Mouse (Mus musculus) kidney, postnatal 0 days (tissue): ENCODE measurements around the gene Enc1. TPM values are rescaled to one million over a fixed set of nuclear protein-coding genes. Genes with fewer than 3 reads are reported as not detected.
"Not testable (repeated sequence)": the region's sequence is repeated elsewhere in the genome, so short reads cannot be mapped to it uniquely, and the experiment has no call there.

Source experiments
- ATAC-seq: fragments of 200-750 bp; cut with Nextera tagmentation; replicated peaks from 2 replicates; pipeline ENCODE4 v1.8.0; 2017; ENCODE audit warnings: low read depth, moderate number of reproducible peaks, moderate TSS enrichment, moderate library complexity; ENCODE audit not compliant: low FRiP score
- DNase-seq: peaks from one replicate; pipeline ENCODE4 v3.0.0-alpha.2; 2016; ENCODE audit warnings: low spot score
- H3K27ac ChIP-seq: fragments of 300-500 bp; sonication (generic); 2 replicates; pipeline ENCODE4 v1.5.1; 2014; ENCODE audit warnings: mild to moderate bottlenecking
- H3K27me3 ChIP-seq: fragments of 300-500 bp; sonication (generic); 2 replicates; pipeline ENCODE4 v1.6.1; 2014; ENCODE audit warnings: low read length, mixed read lengths; ENCODE audit not compliant: insufficient read depth
- H3K36me3 ChIP-seq: fragments of 300-500 bp; sonication (generic); 2 replicates; pipeline ENCODE4 v1.6.1; 2014; ENCODE audit warnings: low read length, mixed read lengths; ENCODE audit not compliant: insufficient read depth
- H3K4me1 ChIP-seq: fragments of 300-500 bp; sonication (generic); replicated peaks from 2 replicates; pipeline ENCODE4 v1.6.1; 2014; ENCODE audit warnings: antibody characterized with exemption, low read length, mixed read lengths; ENCODE audit not compliant: insufficient read depth
- H3K4me2 ChIP-seq: fragments of 300-500 bp; sonication (generic); 2 replicates; pipeline ENCODE4 v1.6.1; 2014; ENCODE audit warnings: mild to moderate bottlenecking, low read length, moderate library complexity, mixed read lengths
- H3K4me3 ChIP-seq: fragments of 300-500 bp; sonication (generic); replicated peaks from 2 replicates; pipeline ENCODE4 v1.5.1; 2014; ENCODE audit warnings: low read depth, low read length
- H3K9ac ChIP-seq: fragments of 300-500 bp; sonication (generic); 2 replicates; pipeline ENCODE4 v1.6.1; 2014; ENCODE audit warnings: low read depth, low read length
- H3K9me3 ChIP-seq: fragments of 300-500 bp; sonication (generic); replicated peaks from 2 replicates; pipeline ENCODE4 v1.6.1; 2016; ENCODE audit warnings: low read length, inconsistent platforms, mixed read lengths
- CTCF ChIP-seq: IDR thresholded peaks from 2 replicates; pipeline ENCODE4 v1.5.1; 2016; ENCODE audit warnings: antibody characterized with exemption, low read depth, mild to moderate bottlenecking, moderate library complexity
- WGBS: fragments of 180-500 bp; shearing (Covaris S2); extraction: QIAGEN DNeasy Blood & Tissue Kit; methylation state at CpG from one replicate; pipeline ENCODE4 v1.1.7; 2014; 5-methylcytosine and 5-hydroxymethylcytosine counted together
- polyA plus RNA-seq: library from polyadenylated mRNA; unstranded; fragments of >200 nt; fragmentation: Nextera tagmentation; extraction: Ambion mirVana; gene quantifications from 2 replicates; pipeline ENCODE4 v1.2.1, GENCODE M21; 2015

The Enc1 gene
- polyA plus RNA-seq, 1 experiment from 2014 or later = 8.1 TPM

DNA sequence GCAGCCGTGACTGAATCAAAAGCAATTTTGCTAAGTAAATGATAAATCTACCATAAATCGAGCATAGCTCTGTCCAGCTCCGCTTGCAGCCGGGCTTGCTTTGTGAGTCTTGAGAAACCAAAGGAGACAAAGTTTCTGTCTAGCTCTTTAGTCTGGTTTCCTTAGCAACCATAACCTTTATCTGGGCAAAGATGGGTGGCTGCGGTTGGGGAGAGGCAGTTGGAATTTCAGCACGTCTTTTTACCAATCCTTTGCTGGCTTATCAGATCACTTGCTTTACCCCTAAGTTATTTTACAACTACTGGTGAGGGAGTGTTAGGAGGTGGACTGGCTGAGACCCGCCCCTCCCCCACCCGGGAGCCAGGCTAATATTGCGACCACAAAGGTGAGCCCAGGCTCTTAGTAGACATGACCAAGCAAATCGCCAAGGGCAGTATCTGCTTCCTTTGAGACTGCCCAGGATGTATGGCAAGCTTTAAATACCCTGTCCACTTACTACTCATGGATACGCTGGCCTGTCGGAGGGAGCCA, 16.0 kb downstream of the Enc1 start:
- H3K9me3 ChIP-seq = no peaks in the 10 kb centered on the region
- H3K4me2 ChIP-seq = no peak overlapping the region
- 42% methylated on average over 12 of the region's 12 CpGs for WGBS
- ATAC-seq (no peak), DNase-seq (no peak)
- H3K36me3 ChIP-seq = peaks cover 8% of the 10 kb centered on the region; the same call in 1 of the 2 replicates
- H3K9ac ChIP-seq = no peak overlapping the region
- no peak overlapping the region for H3K4me3 ChIP-seq
- TF ChIP-seq CTCF = no peak
- no peak overlapping the region for H3K27ac ChIP-seq
- no peaks in the 10 kb centered on the region for H3K4me1 ChIP-seq
- no peaks in the 10 kb centered on the region for H3K27me3 ChIP-seq

DNA sequence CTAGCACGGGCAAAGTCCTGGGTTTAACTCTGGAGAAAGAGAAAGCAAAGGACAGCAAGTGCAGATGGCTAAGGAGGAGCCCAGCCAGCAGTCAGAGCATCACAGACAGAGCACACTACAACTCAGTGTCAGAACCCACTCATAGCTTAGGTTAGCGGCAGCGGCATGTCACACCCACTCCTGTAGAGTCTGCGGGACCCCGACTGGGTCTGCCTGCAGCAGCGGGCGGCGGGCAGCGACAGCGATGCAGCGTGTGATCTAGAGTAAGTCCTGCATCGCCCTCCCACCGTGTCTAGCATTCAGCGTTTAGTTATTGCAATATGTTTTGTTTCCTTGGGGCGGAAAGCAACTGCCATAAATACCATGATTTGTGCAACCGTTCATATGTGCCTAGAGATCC, 18.4 kb downstream of the Enc1 start:
- Histone ChIP-seq H3K4me3 (no peak overlapping the region), H3K4me2 (no peak overlapping the region), H3K4me1 (no peaks in the 10 kb centered on the region), H3K9ac (no peak overlapping the region), H3K9me3 (no peaks in the 10 kb centered on the region), H3K27me3 (no peaks in the 10 kb centered on the region), H3K36me3 (no peaks in the 10 kb centered on the region), H3K27ac (no peak overlapping the region)
- no peak for DNase-seq
- no peak for TF ChIP-seq CTCF
- no peak for ATAC-seq
- 81% methylated on average over 16 of the region's 16 CpGs for WGBS

DNA sequence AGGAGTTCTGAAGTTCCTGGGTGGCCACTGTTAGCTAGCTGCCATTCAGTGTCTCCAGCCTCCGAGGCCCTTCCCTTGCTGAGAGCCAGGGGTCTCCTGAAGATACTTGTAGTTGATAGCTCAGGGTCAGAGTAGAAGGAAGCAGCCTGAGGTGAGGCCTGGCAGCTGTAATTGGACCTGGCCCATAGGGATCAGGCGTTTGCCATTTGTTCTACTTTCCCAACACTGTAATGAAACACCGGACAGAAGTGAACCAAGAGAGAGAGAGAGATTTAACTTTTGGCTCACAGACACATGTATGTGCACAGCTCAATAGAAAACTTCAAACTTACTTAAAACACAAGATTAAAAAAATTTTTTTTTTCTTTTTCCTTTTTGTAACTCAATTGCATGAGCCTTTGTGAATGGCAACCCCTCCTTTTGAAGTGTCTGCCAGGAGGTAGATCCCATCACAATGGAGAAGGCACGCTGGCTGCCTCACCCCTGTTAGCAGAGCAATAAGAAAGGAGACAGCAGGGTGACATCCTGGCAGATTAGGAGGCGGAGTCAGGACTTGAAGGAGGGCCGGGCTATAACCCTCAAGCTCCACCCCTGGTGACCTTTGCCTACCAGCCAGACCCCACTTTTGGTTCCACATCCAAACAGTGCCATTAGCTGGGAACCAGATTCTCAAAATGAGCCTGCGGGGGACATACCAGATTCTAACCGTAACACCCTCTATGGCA, 19.7 kb downstream of the Enc1 start:
- H3K4me1 ChIP-seq = no peaks in the 10 kb centered on the region
- no peaks in the 10 kb centered on the region for H3K9me3 ChIP-seq
- no peak overlapping the region for H3K4me2 ChIP-seq
- no peaks in the 10 kb centered on the region for H3K36me3 ChIP-seq
- no peaks in the 10 kb centered on the region for H3K27me3 ChIP-seq
- H3K9ac ChIP-seq = no peak overlapping the region
- H3K4me3 ChIP-seq = no peak overlapping the region
- H3K27ac ChIP-seq = no peak overlapping the region
- TF ChIP-seq CTCF = no peak
- DNase-seq (no peak), ATAC-seq (no peak)
- 54% methylated on average over 8 of the region's 8 CpGs for WGBS

DNA sequence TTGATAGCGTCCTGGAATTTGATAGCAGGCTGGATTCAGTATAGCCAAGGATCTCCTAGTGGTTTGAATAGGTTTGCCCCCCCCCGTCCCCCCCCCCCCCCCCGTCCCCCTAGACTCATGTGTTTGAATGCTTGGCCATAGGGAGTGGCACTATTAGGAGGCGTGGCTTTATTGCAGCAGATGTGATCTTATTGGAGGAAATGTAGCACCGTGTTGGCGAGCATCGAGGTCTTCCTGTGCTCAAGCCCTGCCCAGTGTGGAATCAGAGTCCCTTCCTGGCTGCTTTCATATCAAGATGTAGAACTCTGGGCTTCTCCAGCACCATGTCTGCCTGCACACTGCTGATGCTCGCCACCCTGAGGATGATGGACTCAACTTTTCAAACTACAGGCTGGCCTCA, 20.6 kb downstream of the Enc1 start:
- 47% methylated on average over 8 of the region's 8 CpGs for WGBS
- Histone ChIP-seq H3K9me3 (no peaks in the 10 kb centered on the region), H3K4me1 (no peaks in the 10 kb centered on the region), H3K36me3 (no peaks in the 10 kb centered on the region), H3K27me3 (no peaks in the 10 kb centered on the region), H3K9ac (no peak overlapping the region), H3K4me2 (no peak overlapping the region), H3K4me3 (no peak overlapping the region), H3K27ac (no peak overlapping the region)
- DNase-seq (no peak), ATAC-seq (no peak)
- no peak for TF ChIP-seq CTCF

DNA sequence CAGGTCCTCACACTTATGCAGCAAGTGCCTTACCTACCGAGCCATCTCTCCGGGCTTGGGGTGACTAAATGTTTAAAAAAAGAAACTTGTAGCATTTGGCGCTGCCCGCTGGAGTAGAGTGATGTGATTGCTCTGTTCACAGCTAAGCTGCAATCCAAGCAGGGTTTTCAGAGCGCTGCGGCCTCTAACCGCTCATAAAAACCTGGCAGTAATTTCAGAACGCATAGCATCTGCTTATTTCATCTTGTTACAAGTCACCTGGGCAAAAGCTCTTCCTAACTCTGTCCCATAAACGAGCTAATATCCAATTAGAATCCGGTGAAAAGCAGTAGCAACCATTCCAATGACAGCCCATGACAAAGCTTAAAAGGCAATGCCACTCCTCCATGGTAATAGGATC, 21.8 kb downstream of the Enc1 start:
- no peak for TF ChIP-seq CTCF
- 50% methylated on average over 10 of the region's 10 CpGs for WGBS
- H3K27me3 ChIP-seq = no peaks in the 10 kb centered on the region

DNA sequence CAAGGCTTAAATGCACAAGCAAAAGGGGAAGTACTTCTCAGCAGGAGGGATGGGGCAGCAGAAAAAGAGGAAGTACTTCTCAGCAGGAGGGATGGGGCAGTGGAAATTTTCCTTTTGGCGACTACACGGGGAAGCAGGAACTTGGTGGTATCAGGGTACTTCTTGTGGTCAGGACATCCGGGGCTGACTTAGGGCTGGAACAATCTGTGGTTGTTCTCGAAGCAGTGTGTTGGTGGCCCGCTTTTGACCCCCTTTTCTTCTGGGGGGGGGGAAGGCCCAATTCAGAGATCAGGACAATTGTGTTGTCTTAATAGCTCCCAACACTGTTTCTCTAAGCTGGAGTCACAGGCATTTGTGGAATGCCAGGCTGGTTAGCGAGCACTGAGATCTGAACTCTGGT, 24.6 kb downstream of the Enc1 start:
- H3K27me3 ChIP-seq, ATAC-seq, H3K27ac ChIP-seq, H3K4me2 ChIP-seq, H3K4me1 ChIP-seq, H3K9ac ChIP-seq, H3K36me3 ChIP-seq, H3K9me3 ChIP-seq, DNase-seq, H3K4me3 ChIP-seq: not testable (repeated sequence)
- 96% methylated on average over 6 of the region's 6 CpGs for WGBS

More for the DNA sequence above, 21.8 kb downstream of the Enc1 start:
- no peak for DNase-seq
- no peaks in the 10 kb centered on the region for H3K9me3 ChIP-seq
- no peak for ATAC-seq
- H3K9ac ChIP-seq = no peak overlapping the region
- H3K4me1 ChIP-seq = no peaks in the 10 kb centered on the region
- no peak overlapping the region for H3K4me3 ChIP-seq
- no peaks in the 10 kb centered on the region for H3K36me3 ChIP-seq
- no peak overlapping the region for H3K27ac ChIP-seq
- H3K4me2 ChIP-seq = no peak overlapping the region

DNA sequence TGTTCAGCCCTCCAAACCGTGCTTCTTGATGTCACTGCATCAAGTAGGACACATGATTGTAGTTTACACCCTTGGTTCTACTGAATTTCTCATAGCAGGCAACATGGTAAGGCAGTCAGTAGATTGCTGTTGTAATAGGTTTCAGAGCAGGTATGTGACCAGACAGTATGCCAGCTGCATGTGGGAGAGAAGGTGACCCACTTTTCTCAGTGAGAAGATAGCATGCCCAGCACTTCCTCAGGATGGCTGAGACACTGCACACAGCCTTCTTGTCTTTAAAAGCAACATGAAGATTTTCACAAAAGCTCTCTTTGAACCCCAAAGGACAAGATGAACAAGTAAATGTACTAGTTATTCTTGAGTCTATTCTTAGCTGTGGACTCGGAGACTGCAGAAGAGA, 29.8 kb downstream of the Enc1 start:
- no peak for ATAC-seq
- 89% methylated on average over 2 of the region's 2 CpGs for WGBS
- H3K27ac ChIP-seq = no peak overlapping the region

More for the DNA sequence above, 29.8 kb downstream of the Enc1 start:
- no peak overlapping the region for H3K9ac ChIP-seq
- no peaks in the 10 kb centered on the region for H3K27me3 ChIP-seq
- no peaks in the 10 kb centered on the region for H3K4me1 ChIP-seq
- H3K4me3 ChIP-seq = no peak overlapping the region
- no peaks in the 10 kb centered on the region for H3K36me3 ChIP-seq
- no peaks in the 10 kb centered on the region for H3K9me3 ChIP-seq
- DNase-seq = no peak
- no peak overlapping the region for H3K4me2 ChIP-seq
- no peak for TF ChIP-seq CTCF
